Mouse (Mus musculus): ENCODE measurements around the gene Tsfm.

GRCm38 (mm10) chr10:127059968-127060916, 29.6 kb upstream of the Tsfm start, which contains the start of gene March9:
- no peak for TF ChIP-seq GATA1 (IDR thresholded peaks at IDR 0.05; ENCODE audit: borderline replicate concordance, low read length)
- no peak for TF ChIP-seq FLI1 (IDR thresholded peaks at IDR 0.05; ENCODE audit: low read length)

All from megakaryocyte, embryonic 14.5 days (primary cell).